Comparison of ENCODE assay signal across 19 mouse cellular contexts in the genomic region with DNA sequence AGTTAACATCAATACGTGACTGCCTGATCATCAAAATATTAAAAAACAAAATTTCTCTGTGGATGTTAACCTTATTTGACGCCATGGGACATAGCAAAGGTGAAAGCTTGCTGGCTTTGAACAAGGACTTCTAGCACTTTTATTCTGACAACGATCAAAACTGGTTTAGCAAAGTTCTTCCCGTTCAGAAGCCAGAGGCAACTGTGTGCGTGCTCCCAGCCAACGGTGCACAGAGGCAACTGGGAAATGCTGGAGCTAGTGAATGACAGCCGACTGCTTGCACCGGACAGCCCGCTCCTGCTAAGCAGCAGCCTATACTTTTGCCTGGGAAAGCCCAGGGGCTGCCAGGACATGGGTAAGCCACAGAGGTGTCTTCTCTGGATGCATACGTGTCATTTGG. TPM values are rescaled to one million over a fixed set of nuclear protein-coding genes. Genes with fewer than 3 reads are reported as not detected.
DNase-seq lines count a peak whose midpoint lies in the region; ATAC-seq and TF ChIP-seq lines count a peak whose summit lies in the region.
"Had no signal": no experiment of that assay in that cellular context is flagged by ENCODE, and none has a peak within 500 bp of the region (broad histone marks: within the 10 kb centered on the region; RNA-seq: fewer than 3 reads in every experiment).

No protein-coding gene starts in this region.

- H3K9me3 ChIP-seq in forebrain, embryonic 11.5 days (ENCODE audit: control insufficient read depth, low read length), result no peaks in the 10 kb centered on the region
- H3K9me3 ChIP-seq: embryonic facial prominence, embryonic 10.5 days; embryonic facial prominence, embryonic 12.5 days; forebrain, embryonic 10.5 days; forebrain, embryonic 13.5 days; forebrain, embryonic 15.5 days had no signal

- H3K9ac ChIP-seq in forebrain, embryonic 11.5 days (ENCODE audit: low read length), result no peak overlapping the region
- H3K9ac ChIP-seq: embryonic facial prominence, embryonic 12.5 days; forebrain, embryonic 13.5 days; forebrain, embryonic 15.5 days; forebrain, postnatal 0 days had no signal

- no peak for ATAC-seq in forebrain, embryonic 11.5 days (replicated peaks; ENCODE audit: low FRiP score)
- ATAC-seq: forebrain, embryonic 13.5 days; forebrain, embryonic 15.5 days; forebrain, postnatal 0 days had no signal

- H3K4me2 ChIP-seq in forebrain, embryonic 11.5 days (ENCODE audit: low read depth, low read length, severe bottlenecking), result no peak overlapping the region
- H3K4me2 ChIP-seq: embryonic facial prominence, embryonic 12.5 days; forebrain, embryonic 13.5 days; forebrain, embryonic 15.5 days had no signal

- 74% methylated on average over 10 of the region's 10 CpGs for WGBS in kidney, adult 2 months
- 87% methylated on average over 10 of the region's 10 CpGs for WGBS in forebrain, embryonic 11.5 days

- no peak overlapping the region for H3K27ac ChIP-seq in kidney, adult 2 months (ENCODE audit: insufficient read depth, low read depth, low read length)
- H3K27ac ChIP-seq in forebrain, embryonic 11.5 days (ENCODE audit: low read depth, low read length), result no peak overlapping the region
- H3K27ac ChIP-seq: embryonic facial prominence, embryonic 10.5 days; embryonic facial prominence, embryonic 12.5 days; forebrain, embryonic 10.5 days; forebrain, embryonic 13.5 days; forebrain, embryonic 15.5 days had no signal

- H3K36me3 ChIP-seq in kidney, adult 2 months (ENCODE audit: control insufficient read depth, insufficient read depth, low read length), result no peaks in the 10 kb centered on the region
- H3K36me3 ChIP-seq in forebrain, embryonic 11.5 days (ENCODE audit: control insufficient read depth, insufficient read depth, low read length), result no peaks in the 10 kb centered on the region
- H3K36me3 ChIP-seq: embryonic facial prominence, embryonic 10.5 days; embryonic facial prominence, embryonic 12.5 days; forebrain, embryonic 10.5 days; forebrain, embryonic 15.5 days had no signal

- no peak for TF ChIP-seq CTCF in kidney, adult 2 months (conservative IDR thresholded peaks at IDR 0.05; ENCODE audit: insufficient read depth, insufficient read length, low read depth, low read length)

- TF ChIP-seq POLR2A in kidney, adult 2 months (IDR thresholded peaks at IDR 0.05; ENCODE audit: low read depth, low read length), result no peak

- H3K4me3 ChIP-seq in kidney, adult 2 months (ENCODE audit: insufficient read depth, low read depth, low read length), result no peak overlapping the region
- no peak overlapping the region for H3K4me3 ChIP-seq in forebrain, embryonic 11.5 days (ENCODE audit: low read depth, low read length)
- H3K4me3 ChIP-seq: embryonic facial prominence, embryonic 10.5 days; embryonic facial prominence, embryonic 12.5 days; forebrain, embryonic 10.5 days; forebrain, embryonic 13.5 days; forebrain, embryonic 15.5 days had no signal

- H3K4me1 ChIP-seq in kidney, adult 2 months (ENCODE audit: control insufficient read depth, insufficient read depth, low read length), result no peaks in the 10 kb centered on the region
- no peaks in the 10 kb centered on the region for H3K4me1 ChIP-seq in forebrain, embryonic 11.5 days (replicated peaks; ENCODE audit: control insufficient read depth, insufficient read depth, low read length)
- H3K4me1 ChIP-seq: embryonic facial prominence, embryonic 12.5 days; forebrain, embryonic 10.5 days; forebrain, embryonic 13.5 days; forebrain, embryonic 15.5 days had no signal

- no peaks in the 10 kb centered on the region; the same call in 1 of the 2 replicates for H3K27me3 ChIP-seq in kidney, adult 2 months (replicated peaks; ENCODE audit: control insufficient read depth, insufficient read depth, low read length)
- no peaks in the 10 kb centered on the region for H3K27me3 ChIP-seq in forebrain, embryonic 11.5 days (ENCODE audit: control insufficient read depth, insufficient read depth, low read length)
- H3K27me3 ChIP-seq: embryonic facial prominence, embryonic 12.5 days; forebrain, embryonic 13.5 days; forebrain, embryonic 15.5 days had no signal

- peak; percentile 27 for DNase-seq in kidney, adult 2 months
- no peak for DNase-seq in kidney, adult 8-10 months
- peak; percentile 70 for DNase-seq in adipocyte (ENCODE audit: low spot score)
- peak; percentile 70 for DNase-seq in fat pad, adult 2 months (ENCODE audit: extremely low read depth, low read depth, low spot score)
- no peak for DNase-seq in forebrain, embryonic 11.5 days (ENCODE audit: low spot score)
- DNase-seq: adrenal gland, adult 8-10 months; adrenal gland, postnatal 14 days; adrenal gland, postnatal 36 days; cerebellum, adult 11-12 months; cerebellum, adult 2 months; cerebellum, adult 9-10 months; cerebellum, postnatal 10 days; cerebellum, postnatal 25 days; forebrain, postnatal 0 days had no signal

RNA-seq across cellular contexts. Expression of a gene that starts 22.4 kb away (rescaled TPM):
- 156 and 171 TPM in 2 replicates for polyA plus RNA-seq in kidney, adult 2 months (2012; rRNA removed)
- 5.9 and 6.1 TPM in 2 replicates for polyA plus RNA-seq in forebrain, embryonic 11.5 days (2014; fragmentation: Nextera tagmentation; extraction: Ambion mirVana)

Comparison
In these comparisons a context has a peak if more than half of its experiments do, and no peak if none do; other contexts are left out.
1. DNase-seq: peak in kidney, adult 2 months (single experiment), adipocyte (single experiment) and fat pad, adult 2 months (single experiment); none in kidney, adult 8-10 months (0 of 2) and forebrain, embryonic 11.5 days (single experiment).
2. RNA of a gene that starts 22.4 kb away (polyA plus RNA-seq): 156 to 171 TPM in kidney, adult 2 months; 5.9 to 6.1 TPM in forebrain, embryonic 11.5 days; every median in the first group is over 10 times any median in the second.